Mouse (Mus musculus): ENCODE data around the gene Lrrk2.
"Not testable (repeated sequence)": the region's sequence is repeated elsewhere in the genome, so short reads cannot be mapped to it uniquely, and the experiment has no call there.

Gene Lrrk2

GRCm38 (mm10) chr15:91835319-91835718 is 162.3 kb downstream of the Lrrk2 start:
- no peak for DNase-seq (ENCODE audit: low spot score in 2 of 2)

GRCm38 (mm10) chr15:91837965-91838364 is 165.0 kb downstream of the Lrrk2 start, which contains the start of gene Smgc:
TSS of gene Smgc (plus strand) at chr15:91838265.
- DNase-seq (ENCODE audit: low spot score in 2 of 2): no peak

- not testable (repeated sequence) for DNase-seq (ENCODE audit: low spot score in 2 of 2)
Measured at GRCm38 (mm10) chr15:91864130-91864529, 191.2 kb downstream of the Lrrk2 start.
